Mouse (Mus musculus): ENCODE data around the gene Tmem50a.

DNA sequence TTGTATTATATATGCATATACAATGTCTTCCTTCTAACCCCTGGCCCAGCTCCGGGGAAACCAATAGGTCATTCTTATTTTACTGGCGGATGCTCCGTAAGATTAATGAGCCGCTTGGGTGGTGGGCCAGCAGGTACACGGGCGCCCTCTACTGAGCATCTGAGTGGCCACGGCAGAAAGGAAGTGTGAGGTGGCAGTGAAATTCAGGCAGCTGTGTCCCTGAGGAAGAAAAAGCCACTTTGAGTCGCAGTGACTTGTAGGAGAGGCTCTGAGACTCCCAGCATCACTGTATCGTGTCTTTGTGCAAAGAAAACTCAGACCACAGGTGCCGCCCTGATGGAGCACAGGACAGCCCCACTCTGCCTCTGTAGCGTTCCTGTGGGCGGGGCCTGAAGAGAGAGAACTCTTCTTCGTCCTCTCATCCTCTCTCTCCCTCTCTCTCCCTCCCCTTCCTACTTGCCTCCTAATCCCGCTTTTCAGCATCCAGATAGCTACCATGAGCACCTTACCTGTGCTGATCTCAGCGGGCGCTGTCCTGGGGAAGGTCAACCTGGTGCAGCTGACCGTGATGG is 35.3 kb downstream of the Tmem50a start:
- peak; percentile 86 for TF ChIP-seq CTCF (conservative IDR thresholded peaks at IDR 0.05; ENCODE audit: insufficient read depth, insufficient read length, low read depth, low read length)
- no peak for TF ChIP-seq POLR2A (IDR thresholded peaks at IDR 0.05; ENCODE audit: low read depth, low read length)
